Mouse (Mus musculus): ENCODE measurements around the gene Chst3. TPM values are rescaled to one million over a fixed set of nuclear protein-coding genes. Genes with fewer than 3 reads are reported as not detected.
"Not testable (repeated sequence)": the region's sequence is repeated elsewhere in the genome, so short reads cannot be mapped to it uniquely, and the experiment has no call there.

Gene Chst3
- total and polyA plus RNA-seq, 2 experiments from 2014 or later, result 0.20 to 2.2 TPM

GRCm38 (mm10) chr10:60252606-60253005 lies 33.5 kb upstream of the Chst3 start:
- WGBS, result 84% methylated on average over 4 of the region's 4 CpGs

GRCm38 (mm10) chr10:60252187-60252586 lies 33.1 kb upstream of the Chst3 start:
- no peak for ATAC-seq (ENCODE audit: insufficient read depth, low read depth)

More at GRCm38 (mm10) chr10:60252606-60253005, 33.5 kb upstream of the Chst3 start:
- no peaks in the 10 kb centered on the region for H3K9me3 ChIP-seq (replicated peaks; ENCODE audit: control insufficient read depth, low read length)
- H3K9ac ChIP-seq (replicated peaks; ENCODE audit: low read depth, low read length), result no peak overlapping the region
- H3K27ac ChIP-seq (ENCODE audit: low read depth), result no peak overlapping the region
- no peaks in the 10 kb centered on the region for H3K4me1 ChIP-seq (ENCODE audit: control insufficient read depth, insufficient read depth)
- H3K36me3 ChIP-seq (replicated peaks; ENCODE audit: control insufficient read depth, insufficient read depth, low read length), result no peaks in the 10 kb centered on the region
- DNase-seq (ENCODE audit: low spot score) (no peak), ATAC-seq (ENCODE audit: insufficient read depth, low read depth) (no peak; the same call in 1 of the 2 replicates)
- H3K27me3 ChIP-seq (ENCODE audit: control insufficient read depth, insufficient read depth, low read length), result no peaks in the 10 kb centered on the region
- H3K4me2 ChIP-seq (ENCODE audit: low read depth, low read length), result no peak overlapping the region
- no peak overlapping the region for H3K4me3 ChIP-seq (ENCODE audit: low read depth, low read length)
- TF ChIP-seq CTCF (IDR thresholded peaks at IDR 0.05; ENCODE audit: low read depth) (no peak), EP300 (IDR thresholded peaks at IDR 0.05; ENCODE audit: low read depth) (no peak)

GRCm38 (mm10) chr10:60250426-60250965 lies 31.4 kb upstream of the Chst3 start:
- 86% methylated on average over 13 of the region's 13 CpGs for WGBS
- no peak for ATAC-seq (ENCODE audit: insufficient read depth, low read depth)

More at GRCm38 (mm10) chr10:60252187-60252586, 33.1 kb upstream of the Chst3 start:
- Histone ChIP-seq H3K4me2 (ENCODE audit: low read depth, low read length) (no peak overlapping the region), H3K27ac (ENCODE audit: low read depth) (no peak overlapping the region), H3K27me3 (ENCODE audit: control insufficient read depth, insufficient read depth, low read length) (no peaks in the 10 kb centered on the region), H3K9me3 (replicated peaks; ENCODE audit: control insufficient read depth, low read length) (no peaks in the 10 kb centered on the region), H3K4me3 (ENCODE audit: low read depth, low read length) (no peak overlapping the region), H3K36me3 (replicated peaks; ENCODE audit: control insufficient read depth, insufficient read depth, low read length) (no peaks in the 10 kb centered on the region), H3K4me1 (ENCODE audit: control insufficient read depth, insufficient read depth) (no peaks in the 10 kb centered on the region), H3K9ac (replicated peaks; ENCODE audit: low read depth, low read length) (no peak overlapping the region)
- 57% methylated on average over 4 of the region's 4 CpGs for WGBS
- DNase-seq (ENCODE audit: low spot score), result no peak
- no peak for TF ChIP-seq EP300 (IDR thresholded peaks at IDR 0.05; ENCODE audit: low read depth)
- no peak for TF ChIP-seq CTCF (IDR thresholded peaks at IDR 0.05; ENCODE audit: low read depth)

GRCm38 (mm10) chr10:60248345-60248744 lies 29.3 kb upstream of the Chst3 start:
- H3K9ac ChIP-seq (replicated peaks; ENCODE audit: low read depth, low read length); H3K27ac ChIP-seq (ENCODE audit: low read depth); H3K4me1 ChIP-seq (ENCODE audit: control insufficient read depth, insufficient read depth); H3K27me3 ChIP-seq (ENCODE audit: control insufficient read depth, insufficient read depth, low read length); H3K4me3 ChIP-seq (ENCODE audit: low read depth, low read length); H3K4me2 ChIP-seq (ENCODE audit: low read depth, low read length); ATAC-seq (ENCODE audit: insufficient read depth, low read depth); H3K36me3 ChIP-seq (replicated peaks; ENCODE audit: control insufficient read depth, insufficient read depth, low read length); H3K9me3 ChIP-seq (replicated peaks; ENCODE audit: control insufficient read depth, low read length); DNase-seq (ENCODE audit: low spot score): not testable (repeated sequence)
- 81% methylated on average over 3 of the region's 3 CpGs for WGBS

More at GRCm38 (mm10) chr10:60250426-60250965, 31.4 kb upstream of the Chst3 start:
- H3K27ac ChIP-seq (ENCODE audit: low read depth), result no peak overlapping the region
- H3K4me3 ChIP-seq (ENCODE audit: low read depth, low read length), result no peak overlapping the region
- H3K36me3 ChIP-seq (replicated peaks; ENCODE audit: control insufficient read depth, insufficient read depth, low read length), result no peaks in the 10 kb centered on the region
- H3K9me3 ChIP-seq (replicated peaks; ENCODE audit: control insufficient read depth, low read length), result no peaks in the 10 kb centered on the region
- no peak overlapping the region for H3K9ac ChIP-seq (replicated peaks; ENCODE audit: low read depth, low read length)
- no peaks in the 10 kb centered on the region for H3K27me3 ChIP-seq (ENCODE audit: control insufficient read depth, insufficient read depth, low read length)
- no peak for DNase-seq (ENCODE audit: low spot score)
- H3K4me1 ChIP-seq (ENCODE audit: control insufficient read depth, insufficient read depth), result no peaks in the 10 kb centered on the region
- no peak for TF ChIP-seq EP300 (IDR thresholded peaks at IDR 0.05; ENCODE audit: low read depth)
- no peak for TF ChIP-seq CTCF (IDR thresholded peaks at IDR 0.05; ENCODE audit: low read depth)
- no peak overlapping the region for H3K4me2 ChIP-seq (ENCODE audit: low read depth, low read length)

- no peak for DNase-seq (ENCODE audit: low spot score)
- H3K9ac ChIP-seq (replicated peaks; ENCODE audit: low read depth, low read length), result no peak overlapping the region
- no peaks in the 10 kb centered on the region for H3K9me3 ChIP-seq (replicated peaks; ENCODE audit: control insufficient read depth, low read length)
- no peak overlapping the region for H3K27ac ChIP-seq (ENCODE audit: low read depth)
- no peaks in the 10 kb centered on the region for H3K36me3 ChIP-seq (replicated peaks; ENCODE audit: control insufficient read depth, insufficient read depth, low read length)
- 0 out of 2 replicates have a peak, but pooled peaks have one; percentile 34 for ATAC-seq (ENCODE audit: insufficient read depth, low read depth)
- no peak overlapping the region for H3K4me2 ChIP-seq (ENCODE audit: low read depth, low read length)
- TF ChIP-seq CTCF (IDR thresholded peaks at IDR 0.05; ENCODE audit: low read depth) (peak; percentile 53), EP300 (IDR thresholded peaks at IDR 0.05; ENCODE audit: low read depth) (no peak)
- H3K4me3 ChIP-seq (ENCODE audit: low read depth, low read length), result no peak overlapping the region
- 43% methylated on average over 5 of the region's 5 CpGs for WGBS
- no peaks in the 10 kb centered on the region for H3K4me1 ChIP-seq (ENCODE audit: control insufficient read depth, insufficient read depth)
- H3K27me3 ChIP-seq (ENCODE audit: control insufficient read depth, insufficient read depth, low read length), result no peaks in the 10 kb centered on the region
These were observed 27.5 kb upstream of the Chst3 start for GRCm38 (mm10) chr10:60246519-60246918.

- H3K4me2 ChIP-seq (ENCODE audit: low read depth, low read length), result no peak overlapping the region
- no peak overlapping the region for H3K27ac ChIP-seq (ENCODE audit: low read depth)
- no peaks in the 10 kb centered on the region for H3K4me1 ChIP-seq (ENCODE audit: control insufficient read depth, insufficient read depth)
- 70% methylated on average over 7 of the region's 7 CpGs for WGBS
- H3K4me3 ChIP-seq (ENCODE audit: low read depth, low read length), result no peak overlapping the region
- no peaks in the 10 kb centered on the region for H3K36me3 ChIP-seq (replicated peaks; ENCODE audit: control insufficient read depth, insufficient read depth, low read length)
- DNase-seq (ENCODE audit: low spot score) (no peak), ATAC-seq (ENCODE audit: insufficient read depth, low read depth) (no peak)
- no peak for TF ChIP-seq CTCF (IDR thresholded peaks at IDR 0.05; ENCODE audit: low read depth)
- TF ChIP-seq EP300 (IDR thresholded peaks at IDR 0.05; ENCODE audit: low read depth), result no peak
- no peaks in the 10 kb centered on the region for H3K9me3 ChIP-seq (replicated peaks; ENCODE audit: control insufficient read depth, low read length)
- no peak overlapping the region for H3K9ac ChIP-seq (replicated peaks; ENCODE audit: low read depth, low read length)
- no peaks in the 10 kb centered on the region for H3K27me3 ChIP-seq (ENCODE audit: control insufficient read depth, insufficient read depth, low read length)
These were observed 26.6 kb upstream of the Chst3 start for GRCm38 (mm10) chr10:60245635-60246034.

All from heart, postnatal 0 days (tissue).